Mouse (Mus musculus) retina, adult 2 months (tissue): ENCODE data around the gene Cdyl2.

ENCODE experiments used
- DNase-seq: peaks from one replicate; pipeline ENCODE4 v3.0.0-alpha.2; 2012; ENCODE audit warnings: low read depth, low spot score

The Cdyl2 gene

DNA sequence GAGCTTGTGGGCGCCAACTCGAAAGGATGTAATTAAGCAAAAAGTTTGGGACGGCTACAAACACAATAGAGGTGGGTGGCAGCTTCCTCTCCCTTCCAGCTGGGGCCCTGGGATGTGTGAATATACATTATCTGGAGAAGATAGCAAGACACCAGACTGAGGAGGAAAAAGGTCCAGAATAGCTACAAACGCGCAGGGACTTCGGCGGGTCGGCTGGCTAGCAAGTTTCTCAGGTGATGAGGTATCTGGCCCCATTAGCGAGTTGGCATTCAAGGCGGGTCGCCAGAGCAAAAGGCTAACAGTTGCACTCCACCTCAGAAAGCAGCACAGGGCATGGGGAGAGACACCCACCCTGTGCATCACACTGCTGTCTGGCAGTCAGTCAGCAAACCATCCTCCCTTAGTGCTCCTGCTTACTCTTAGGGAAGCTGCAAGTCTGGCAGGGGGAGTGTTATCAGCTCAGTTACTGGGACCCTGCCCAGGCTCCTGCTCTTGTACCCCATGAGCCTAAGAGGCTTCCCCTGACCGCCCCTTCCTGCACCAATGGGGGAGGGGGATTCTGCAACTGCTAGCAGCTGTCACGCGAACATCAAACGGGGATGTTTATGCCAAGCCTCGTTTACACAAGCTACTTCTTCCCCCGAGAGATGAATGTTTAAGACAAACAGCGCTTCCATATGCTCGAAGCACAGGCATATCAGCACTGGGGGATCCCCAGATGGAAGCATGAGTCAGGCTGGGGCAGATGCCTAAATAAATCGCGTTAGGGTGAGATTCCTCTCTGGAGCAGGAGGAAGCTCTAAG is 111.4 kb downstream of the Cdyl2 start:
- no peak for DNase-seq

GRCm38 (mm10) chr8:116619686-116620320 is 113.0 kb downstream of the Cdyl2 start:
- no peak for DNase-seq

DNA sequence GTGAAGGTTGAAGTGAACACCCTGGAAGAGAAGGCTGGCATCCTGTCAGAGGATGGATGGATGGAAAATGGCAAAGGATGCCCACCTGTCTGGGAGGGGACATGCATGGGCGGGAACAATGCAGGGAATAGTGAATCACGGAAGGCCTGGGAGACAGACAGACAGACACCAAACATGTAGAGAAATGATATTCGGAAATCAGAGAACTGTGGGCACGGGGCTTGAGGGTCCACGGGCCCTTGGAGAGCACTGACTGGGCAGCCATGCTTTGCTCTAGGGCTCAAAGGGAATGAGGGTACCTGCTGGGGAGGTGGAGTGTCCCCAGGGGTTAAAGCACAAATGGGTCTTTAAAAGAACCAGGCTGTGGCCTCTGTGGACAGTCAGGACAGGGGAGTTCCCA is 113.6 kb downstream of the Cdyl2 start:
- DNase-seq, result no peak

- no peak for DNase-seq
Measured at GRCm38 (mm10) chr8:116618797-116619196, 114.0 kb downstream of the Cdyl2 start.

GRCm38 (mm10) chr8:116617891-116618290 is 114.9 kb downstream of the Cdyl2 start:
- DNase-seq, result no peak

GRCm38 (mm10) chr8:116616369-116616768 is 116.4 kb downstream of the Cdyl2 start:
- DNase-seq, result no peak

DNA sequence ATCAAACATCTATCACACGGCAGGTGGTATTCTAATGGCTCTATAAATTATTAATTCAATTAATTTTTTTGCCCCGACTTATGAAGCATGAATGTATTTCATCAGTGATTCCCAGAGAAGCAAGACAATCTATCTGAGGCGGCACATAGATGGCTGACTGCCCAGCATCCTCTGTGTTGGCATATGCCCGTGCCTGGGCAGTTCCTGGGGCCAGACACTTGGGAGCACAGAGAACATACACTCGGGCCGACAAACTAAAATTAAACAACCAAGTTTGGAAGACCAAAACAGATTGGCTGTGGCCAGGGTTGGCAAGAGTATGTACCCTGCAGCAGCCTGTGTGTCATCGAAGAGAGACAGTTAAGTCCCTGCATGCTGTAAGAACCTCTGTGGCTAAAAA is 117.9 kb downstream of the Cdyl2 start:
- no peak for DNase-seq

GRCm38 (mm10) chr8:116606171-116606570 is 126.6 kb downstream of the Cdyl2 start:
- no peak for DNase-seq

GRCm38 (mm10) chr8:116602806-116603205 is 130.0 kb downstream of the Cdyl2 start:
- DNase-seq, result no peak

DNA sequence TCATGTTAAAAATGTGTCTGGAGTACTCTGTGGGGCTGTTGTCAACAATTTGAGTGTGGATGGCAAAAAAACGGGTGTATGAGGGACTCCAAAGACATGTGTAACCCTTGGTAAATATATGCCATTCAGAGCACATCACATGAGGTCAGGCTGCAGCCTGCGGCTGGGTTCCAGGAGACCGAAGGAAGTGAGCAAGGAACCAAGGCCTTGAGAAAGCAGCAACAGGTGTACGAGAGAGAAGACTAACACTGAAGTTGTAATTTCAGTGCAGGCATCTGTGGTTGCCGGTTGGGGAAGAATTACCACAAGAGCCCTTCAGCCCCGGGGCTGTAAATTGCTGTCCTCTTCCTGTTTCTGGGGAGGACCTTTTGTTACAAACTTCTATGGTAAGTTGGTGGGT is 133.1 kb downstream of the Cdyl2 start:
- DNase-seq, result no peak

GRCm38 (mm10) chr8:116591226-116591625 is 141.6 kb downstream of the Cdyl2 start:
- DNase-seq, result no peak

- no peak for DNase-seq
Measured at GRCm38 (mm10) chr8:116590546-116590945, 142.2 kb downstream of the Cdyl2 start.

- DNase-seq, result no peak
Measured at GRCm38 (mm10) chr8:116590106-116590505, 142.7 kb downstream of the Cdyl2 start.

DNA sequence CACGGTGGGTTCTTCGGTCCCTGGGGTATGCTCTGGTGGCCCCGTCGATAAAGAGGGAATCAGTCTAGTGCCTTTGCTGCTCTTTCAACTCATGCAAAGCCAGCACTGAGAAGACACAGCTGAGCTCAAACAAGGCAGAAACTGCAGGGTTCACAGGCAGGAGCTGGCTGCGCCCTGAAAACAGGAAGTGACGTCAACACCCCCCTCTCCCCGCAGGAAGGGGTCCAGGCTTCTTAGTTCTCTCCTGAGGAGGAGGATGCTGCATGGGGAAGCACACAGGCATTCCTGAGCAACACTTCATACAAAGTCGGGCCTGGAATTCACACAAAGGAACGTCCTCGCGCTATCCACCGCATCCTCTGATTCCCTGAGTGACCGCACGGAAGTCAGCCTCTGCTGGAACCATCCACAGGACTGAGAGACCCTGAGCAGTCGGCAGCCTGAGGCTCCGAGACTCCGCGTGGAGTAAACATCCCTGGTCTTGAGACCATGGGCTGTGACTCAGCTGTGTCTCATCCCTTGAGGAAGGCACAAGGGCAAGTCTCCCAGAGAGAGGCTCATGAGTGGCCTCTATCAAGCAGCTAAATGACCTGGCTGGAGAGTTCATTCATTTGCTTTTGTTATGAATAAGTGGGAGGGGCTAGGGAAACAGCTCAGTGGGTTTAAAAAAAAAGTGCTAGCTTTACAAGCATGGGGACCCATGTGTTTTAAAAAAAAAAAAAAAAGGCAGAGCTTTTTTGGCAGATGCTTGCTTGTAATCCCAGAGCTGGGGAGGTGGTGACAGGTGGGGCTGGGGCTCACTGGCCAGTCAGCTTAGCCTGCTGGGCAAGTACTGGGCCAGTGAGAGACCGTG is 144.9 kb downstream of the Cdyl2 start:
- no peak for DNase-seq

DNA sequence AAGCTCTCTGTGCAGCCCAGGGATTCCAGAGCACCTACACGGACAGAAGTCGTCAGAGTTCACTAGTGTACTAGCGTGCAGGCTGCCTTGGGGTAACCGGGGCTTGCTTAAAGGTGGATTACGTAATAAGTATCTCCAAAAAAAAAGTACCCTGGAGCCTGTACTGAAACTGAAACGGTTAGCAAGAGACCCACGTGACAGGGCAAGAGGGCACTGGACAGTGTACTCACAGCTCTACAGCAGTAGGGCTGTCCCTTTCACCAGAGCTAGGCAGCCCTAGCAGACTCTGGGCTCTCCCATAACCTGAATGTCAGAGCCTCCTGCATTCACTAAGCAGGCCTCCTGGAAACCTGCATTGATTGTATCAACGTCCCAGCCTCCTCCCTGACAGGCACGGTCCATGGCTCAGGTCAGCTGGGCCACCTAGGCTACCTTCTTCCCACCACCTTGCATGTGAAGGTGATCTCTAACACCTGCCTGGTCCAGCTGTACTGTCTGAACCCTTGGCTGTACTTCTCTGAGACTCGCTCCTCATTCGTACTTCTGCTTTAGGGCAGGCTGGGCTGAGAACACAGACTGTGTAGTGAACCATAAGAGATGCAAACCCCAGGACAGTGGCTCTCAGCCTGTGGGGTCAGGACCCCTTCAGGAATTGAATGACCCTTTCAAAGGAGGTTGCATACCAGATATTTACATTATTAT is 151.3 kb downstream of the Cdyl2 start:
- DNase-seq, result no peak

GRCm38 (mm10) chr8:116576732-116577131 is 156.1 kb downstream of the Cdyl2 start:
- no peak for DNase-seq

- DNase-seq, result no peak
Measured at GRCm38 (mm10) chr8:116573085-116573484, 159.7 kb downstream of the Cdyl2 start.

- no peak for DNase-seq
Measured at GRCm38 (mm10) chr8:116552778-116553177, 180.0 kb downstream of the Cdyl2 start.

GRCm38 (mm10) chr8:116552255-116552654 is 180.5 kb downstream of the Cdyl2 start:
- no peak for DNase-seq

DNA sequence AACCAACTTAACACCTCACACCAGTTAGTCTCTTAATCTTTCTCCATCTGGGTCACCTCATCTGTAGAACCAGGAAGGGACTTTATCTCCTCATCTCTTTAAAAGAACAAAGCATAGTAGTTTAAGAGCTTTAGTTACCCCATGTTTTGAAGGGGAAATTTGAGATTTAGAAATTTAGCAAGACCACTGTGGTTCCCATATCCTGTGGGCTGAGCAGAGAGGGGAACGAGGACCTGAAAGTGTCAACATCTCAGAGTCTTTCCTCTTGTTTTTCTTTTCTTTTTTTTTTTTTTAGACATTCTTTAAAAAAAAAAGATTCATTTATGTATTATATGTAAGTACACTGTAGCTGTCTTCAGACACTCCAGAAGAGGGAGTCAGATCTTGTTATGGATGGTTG is 189.4 kb downstream of the Cdyl2 start:
- DNase-seq, result no peak

DNA sequence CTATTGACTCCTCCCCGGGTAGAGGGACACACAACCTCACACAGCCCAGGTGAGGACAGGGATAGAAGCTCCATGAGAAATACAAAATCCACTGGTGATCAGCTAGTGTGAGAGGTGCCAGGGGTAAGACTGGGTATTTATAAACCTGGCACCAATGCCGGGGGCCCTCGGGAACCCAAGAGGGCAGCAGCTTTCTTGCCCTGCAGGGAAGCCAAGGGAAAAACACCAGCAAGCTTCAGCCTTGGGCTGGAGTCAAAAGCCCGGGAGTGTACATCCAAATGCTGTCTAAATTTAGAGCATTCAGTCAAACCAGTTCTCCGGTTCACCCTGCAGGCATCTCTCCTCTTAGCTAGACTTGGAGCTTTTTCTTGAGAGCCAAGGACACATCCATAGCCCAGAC is 189.9 kb downstream of the Cdyl2 start:
- no peak for DNase-seq

DNA sequence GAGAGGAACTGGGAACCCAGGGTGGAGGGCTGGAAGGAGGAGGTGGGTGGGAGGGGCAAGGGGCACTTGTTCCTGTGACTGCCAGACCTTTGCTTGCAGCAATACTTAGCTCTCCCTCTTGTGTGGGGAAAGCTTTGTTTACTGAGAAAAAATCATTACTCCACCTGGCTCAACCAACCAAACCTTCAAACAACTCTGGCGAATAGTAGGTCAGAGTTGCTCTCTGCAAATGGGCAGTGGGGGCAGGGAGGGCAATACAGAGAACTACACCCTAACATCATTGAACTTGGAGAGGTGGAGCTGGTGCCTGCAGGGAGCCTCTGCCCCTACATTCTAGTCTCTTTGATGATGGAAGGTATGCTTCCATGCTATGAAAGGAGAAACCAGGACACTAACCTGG is 192.7 kb downstream of the Cdyl2 start:
- DNase-seq, result no peak
